Mouse (Mus musculus): ENCODE data around the gene Gpr173. TPM values are rescaled to one million over a fixed set of nuclear protein-coding genes. Genes with fewer than 3 reads are reported as not detected.

Gpr173 gene
- polyA plus RNA-seq, 1 experiment = 4.3 TPM

DNA sequence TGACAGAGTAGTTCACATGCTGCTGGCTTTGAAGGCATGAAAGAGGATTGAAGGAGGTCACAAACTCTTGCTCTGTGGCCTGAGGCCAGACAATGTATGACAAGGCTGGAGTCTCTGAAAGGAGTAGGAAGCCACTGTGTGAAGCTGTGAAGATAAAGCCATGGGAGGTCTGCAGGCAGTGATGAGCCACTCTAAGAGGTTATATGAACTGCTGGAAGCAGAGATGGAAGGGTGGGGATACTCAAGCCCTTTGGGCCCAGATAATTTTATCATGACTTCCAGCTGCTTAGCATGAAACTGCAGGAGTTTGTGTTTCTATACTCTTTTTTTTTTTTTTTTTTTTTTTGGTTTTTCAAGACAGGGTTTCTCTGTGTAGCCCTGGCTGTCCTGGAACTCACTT, 61.1 kb downstream of the Gpr173 start:
- no peak overlapping the region for H3K9ac ChIP-seq (ENCODE audit: low read depth, poor library complexity, severe bottlenecking)
- H3K27me3 ChIP-seq (ENCODE audit: control insufficient read depth, insufficient read depth, low read length, poor library complexity, severe bottlenecking) = no peaks in the 10 kb centered on the region
- H3K9me3 ChIP-seq (replicated peaks; ENCODE audit: control insufficient read depth, insufficient read depth, low read length, poor library complexity, severe bottlenecking) = no peaks in the 10 kb centered on the region
- H3K27ac ChIP-seq (ENCODE audit: insufficient read depth, low read length) = no peak overlapping the region
- H3K4me3 ChIP-seq (ENCODE audit: low read depth, low read length) = no peak overlapping the region
- 0 out of 2 replicates have a peak, but pooled peaks cover 2% of the 10 kb centered on the region for H3K36me3 ChIP-seq (ENCODE audit: control insufficient read depth, insufficient read depth, low read length, poor library complexity, severe bottlenecking)
- TF ChIP-seq CTCF (IDR thresholded peaks at IDR 0.05; ENCODE audit: low read depth, low read length) (no peak), EP300 (IDR thresholded peaks at IDR 0.05; ENCODE audit: insufficient read depth, low read depth, low read length) (no peak), POLR2A (IDR thresholded peaks at IDR 0.05; ENCODE audit: insufficient read depth, low read length) (no peak)
- no peaks in the 10 kb centered on the region for H3K4me1 ChIP-seq (ENCODE audit: control insufficient read depth, insufficient read depth, low read length)

DNA sequence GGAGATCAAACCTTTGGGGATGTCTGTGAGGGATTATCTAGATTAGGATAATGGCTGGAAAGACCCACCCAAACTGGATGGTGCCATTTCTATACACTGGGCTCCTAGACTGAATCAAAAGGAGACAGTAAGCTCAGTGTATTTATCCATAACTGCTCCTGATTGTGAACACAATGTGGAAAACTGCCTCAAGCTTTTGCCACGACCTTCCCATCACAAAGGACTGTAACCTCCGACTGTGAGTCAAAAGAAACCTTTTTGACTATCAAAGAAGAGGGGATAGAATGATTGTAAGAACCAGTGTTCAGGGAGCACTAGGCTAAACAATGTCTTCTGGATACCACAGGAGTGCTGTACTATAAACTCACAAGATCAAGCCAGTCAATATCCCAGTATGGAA, 62.3 kb downstream of the Gpr173 start:
- 0 out of 2 replicates have a peak, but pooled peaks cover 2% of the 10 kb centered on the region for H3K36me3 ChIP-seq (ENCODE audit: control insufficient read depth, insufficient read depth, low read length, poor library complexity, severe bottlenecking)
- TF ChIP-seq CTCF (IDR thresholded peaks at IDR 0.05; ENCODE audit: low read depth, low read length) (no peak), EP300 (IDR thresholded peaks at IDR 0.05; ENCODE audit: insufficient read depth, low read depth, low read length) (no peak), POLR2A (IDR thresholded peaks at IDR 0.05; ENCODE audit: insufficient read depth, low read length) (no peak)
- no peaks in the 10 kb centered on the region for H3K27me3 ChIP-seq (ENCODE audit: control insufficient read depth, insufficient read depth, low read length, poor library complexity, severe bottlenecking)

More for the DNA sequence above, 62.3 kb downstream of the Gpr173 start:
- Histone ChIP-seq H3K9me3 (replicated peaks; ENCODE audit: control insufficient read depth, insufficient read depth, low read length, poor library complexity, severe bottlenecking) (no peaks in the 10 kb centered on the region), H3K4me1 (ENCODE audit: control insufficient read depth, insufficient read depth, low read length) (no peaks in the 10 kb centered on the region), H3K4me3 (ENCODE audit: low read depth, low read length) (no peak overlapping the region), H3K9ac (ENCODE audit: low read depth, poor library complexity, severe bottlenecking) (no peak overlapping the region), H3K27ac (ENCODE audit: insufficient read depth, low read length) (no peak overlapping the region)

Other genes starting within 250 kb of the Gpr173 start
- gene Iqsec2, start 224.4 kb downstream of the Gpr173 start, polyA plus RNA-seq (2011; ENCODE audit: insufficient read depth, insufficient read length, low read depth, missing spikeins) = 3.5 and 4.3 TPM in 2 replicates
- 70.8 and 71.2 TPM in 2 replicates for gene Kdm5c, start 135.7 kb downstream of the Gpr173 start, polyA plus RNA-seq (2011; ENCODE audit: insufficient read depth, insufficient read length, low read depth, missing spikeins)
- gene Kantr, start 41.2 kb downstream of the Gpr173 start, polyA plus RNA-seq (2011; ENCODE audit: insufficient read depth, insufficient read length, low read depth, missing spikeins) = 24.3 and 29.5 TPM in 2 replicates
- gene Tspyl2, start 26.3 kb downstream of the Gpr173 start, polyA plus RNA-seq (2011; ENCODE audit: insufficient read depth, insufficient read length, low read depth, missing spikeins) = 16.1 and 19.5 TPM in 2 replicates
- gene Cldn34a, start 194.6 kb upstream of the Gpr173 start, polyA plus RNA-seq (2011; ENCODE audit: insufficient read depth, insufficient read length, low read depth, missing spikeins) = not detected in 2 replicates